Mouse (Mus musculus) embryonic fibroblast, embryonic 13.5 days (primary cell): ENCODE measurements at regions not wholly inside any gene's neighbourhood (a gene's known extent, or its start where the extent isn't known, plus 50 kb on each side); places are given as distances from the start of the nearest gene placed in this dataset.

Experiments used
- CTCF ChIP-seq: IDR thresholded peaks from 2 replicates; pipeline ENCODE4 v1.5.1; 2011; ENCODE audit warnings: mild to moderate bottlenecking, control low read depth, low read length, moderate library complexity, borderline replicate concordance; ENCODE audit not compliant: insufficient read depth
- POLR2A ChIP-seq: IDR thresholded peaks from 2 replicates; pipeline ENCODE4 v1.6.1; 2011; ENCODE audit warnings: low read depth, mild to moderate bottlenecking, control low read depth, low read length, moderate library complexity

- TF ChIP-seq CTCF (no peak), POLR2A (no peak)
These were observed 167.9 kb downstream of the Gm19410 start for GRCm38 (mm10) chr8:35933186-35934114.
